Mouse (Mus musculus): Measurements from ENCODE around the gene Vax2. TPM values are rescaled to one million over a fixed set of nuclear protein-coding genes. Genes with fewer than 3 reads are reported as not detected.

The Vax2 gene
- not detected in 2 replicates for polyA plus RNA-seq (2014; fragmentation: Nextera tagmentation; extraction: Ambion mirVana)

GRCm38 (mm10) chr6:83711067-83711675 lies at the start of gene Vax2:
Vax2 (plus strand) TSS chr6:83711264.
- H3K4me1 ChIP-seq (ENCODE audit: control insufficient read depth, insufficient read depth, low read length) = peaks cover 7% of the 10 kb centered on the region; the same call in 1 of the 2 replicates
- peaks cover 93% of the 10 kb centered on the region for H3K27me3 ChIP-seq (ENCODE audit: control insufficient read depth, insufficient read depth, low read length)
- peak within 1 kb of the TSS; percentile 34 for H3K4me2 ChIP-seq (ENCODE audit: low read depth, low read length)
- H3K4me3 ChIP-seq (ENCODE audit: low read depth, low read length) = peak within 1 kb of the TSS; percentile 22
- H3K9me3 ChIP-seq (ENCODE audit: control insufficient read depth, low read length) = no peaks in the 10 kb centered on the region
- ATAC-seq (ENCODE audit: low read depth) = peak; percentile 75; the same call in 1 of the 2 replicates
- WGBS = under 1% methylated on average over 41 of the region's 46 CpGs
- H3K27ac ChIP-seq (ENCODE audit: low read depth, low read length) = no peak within 1 kb of the TSS
- no peak within 1 kb of the TSS for H3K9ac ChIP-seq (replicated peaks; ENCODE audit: low read depth, low read length)
- H3K36me3 ChIP-seq (ENCODE audit: control insufficient read depth, insufficient read depth, low read length) = no peaks in the 10 kb centered on the region

- H3K4me1 ChIP-seq (ENCODE audit: control insufficient read depth, insufficient read depth, low read length) = no peaks in the 10 kb centered on the region
- H3K27me3 ChIP-seq (ENCODE audit: control insufficient read depth, insufficient read depth, low read length) = no peaks in the 10 kb centered on the region
- H3K27ac ChIP-seq (ENCODE audit: low read depth, low read length) = no peak overlapping the region
- no peak overlapping the region for H3K9ac ChIP-seq (replicated peaks; ENCODE audit: low read depth, low read length)
- no peaks in the 10 kb centered on the region for H3K36me3 ChIP-seq (ENCODE audit: control insufficient read depth, insufficient read depth, low read length)
- H3K9me3 ChIP-seq (ENCODE audit: control insufficient read depth, low read length) = no peaks in the 10 kb centered on the region
- ATAC-seq (ENCODE audit: low read depth) = no peak
- H3K4me2 ChIP-seq (ENCODE audit: low read depth, low read length) = no peak overlapping the region
- WGBS = 85% methylated on average over 2 of the region's 2 CpGs
- H3K4me3 ChIP-seq (ENCODE audit: low read depth, low read length) = no peak overlapping the region
Measured at GRCm38 (mm10) chr6:83665009-83665408, 46.1 kb upstream of the Vax2 start.

- H3K36me3 ChIP-seq (ENCODE audit: control insufficient read depth, insufficient read depth, low read length) = no peaks in the 10 kb centered on the region
- H3K4me2 ChIP-seq (ENCODE audit: low read depth, low read length) = no peak overlapping the region
- H3K9me3 ChIP-seq (ENCODE audit: control insufficient read depth, low read length) = no peaks in the 10 kb centered on the region
- 5% methylated on average over 4 of the region's 4 CpGs for WGBS
- H3K4me1 ChIP-seq (ENCODE audit: control insufficient read depth, insufficient read depth, low read length) = no peaks in the 10 kb centered on the region
- no peak overlapping the region for H3K27ac ChIP-seq (ENCODE audit: low read depth, low read length)
- no peaks in the 10 kb centered on the region for H3K27me3 ChIP-seq (ENCODE audit: control insufficient read depth, insufficient read depth, low read length)
- peak; percentile 56; the same call in 1 of the 2 replicates for ATAC-seq (ENCODE audit: low read depth)
- H3K4me3 ChIP-seq (ENCODE audit: low read depth, low read length) = no peak overlapping the region
- H3K9ac ChIP-seq (replicated peaks; ENCODE audit: low read depth, low read length) = no peak overlapping the region
Measured at GRCm38 (mm10) chr6:83673395-83673794, 37.7 kb upstream of the Vax2 start.

- no peak within 1 kb of the TSS for H3K4me3 ChIP-seq (ENCODE audit: low read depth, low read length)
- H3K27me3 ChIP-seq (ENCODE audit: control insufficient read depth, insufficient read depth, low read length) = no peaks in the 10 kb centered on the region
- no peaks in the 10 kb centered on the region for H3K36me3 ChIP-seq (ENCODE audit: control insufficient read depth, insufficient read depth, low read length)
- 71% methylated on average over 4 of the region's 4 CpGs for WGBS
- no peak within 1 kb of the TSS for H3K27ac ChIP-seq (ENCODE audit: low read depth, low read length)
- H3K4me1 ChIP-seq (ENCODE audit: control insufficient read depth, insufficient read depth, low read length) = no peaks in the 10 kb centered on the region
- no peaks in the 10 kb centered on the region for H3K9me3 ChIP-seq (ENCODE audit: control insufficient read depth, low read length)
- no peak within 1 kb of the TSS for H3K9ac ChIP-seq (replicated peaks; ENCODE audit: low read depth, low read length)
- H3K4me2 ChIP-seq (ENCODE audit: low read depth, low read length) = no peak within 1 kb of the TSS
- no peak for ATAC-seq (ENCODE audit: low read depth)
Measured at GRCm38 (mm10) chr6:83677757-83678156, 33.3 kb upstream of the Vax2 start, which contains the start of gene Cd207. Cd207 (minus strand) TSS chr6:83677857.

- 79% methylated on average over 4 of the region's 4 CpGs for WGBS
- Histone ChIP-seq H3K9me3 (ENCODE audit: control insufficient read depth, low read length) (no peaks in the 10 kb centered on the region), H3K27me3 (ENCODE audit: control insufficient read depth, insufficient read depth, low read length) (peaks cover 24% of the 10 kb centered on the region), H3K4me1 (ENCODE audit: control insufficient read depth, insufficient read depth, low read length) (no peaks in the 10 kb centered on the region), H3K9ac (replicated peaks; ENCODE audit: low read depth, low read length) (no peak overlapping the region), H3K27ac (ENCODE audit: low read depth, low read length) (no peak overlapping the region), H3K4me3 (ENCODE audit: low read depth, low read length) (no peak overlapping the region), H3K4me2 (ENCODE audit: low read depth, low read length) (no peak overlapping the region), H3K36me3 (ENCODE audit: control insufficient read depth, insufficient read depth, low read length) (no peaks in the 10 kb centered on the region)
- ATAC-seq (ENCODE audit: low read depth) = no peak
Measured at GRCm38 (mm10) chr6:83689374-83689773, 21.7 kb upstream of the Vax2 start.

GRCm38 (mm10) chr6:83690277-83690676 lies 20.8 kb upstream of the Vax2 start:
- no peak overlapping the region for H3K4me2 ChIP-seq (ENCODE audit: low read depth, low read length)
- H3K27me3 ChIP-seq (ENCODE audit: control insufficient read depth, insufficient read depth, low read length) = peaks cover 32% of the 10 kb centered on the region
- H3K4me1 ChIP-seq (ENCODE audit: control insufficient read depth, insufficient read depth, low read length) = no peaks in the 10 kb centered on the region
- no peaks in the 10 kb centered on the region for H3K36me3 ChIP-seq (ENCODE audit: control insufficient read depth, insufficient read depth, low read length)
- no peaks in the 10 kb centered on the region for H3K9me3 ChIP-seq (ENCODE audit: control insufficient read depth, low read length)
- no peak overlapping the region for H3K27ac ChIP-seq (ENCODE audit: low read depth, low read length)
- no peak overlapping the region for H3K9ac ChIP-seq (replicated peaks; ENCODE audit: low read depth, low read length)
- H3K4me3 ChIP-seq (ENCODE audit: low read depth, low read length) = no peak overlapping the region
- WGBS = 21% methylated on average over 4 of the region's 5 CpGs
- ATAC-seq (ENCODE audit: low read depth) = no peak

GRCm38 (mm10) chr6:83690936-83691335 lies 20.1 kb upstream of the Vax2 start:
- Histone ChIP-seq H3K9me3 (ENCODE audit: control insufficient read depth, low read length) (no peaks in the 10 kb centered on the region), H3K9ac (replicated peaks; ENCODE audit: low read depth, low read length) (no peak overlapping the region), H3K4me2 (ENCODE audit: low read depth, low read length) (no peak overlapping the region), H3K27ac (ENCODE audit: low read depth, low read length) (no peak overlapping the region), H3K27me3 (ENCODE audit: control insufficient read depth, insufficient read depth, low read length) (peaks cover 38% of the 10 kb centered on the region), H3K4me1 (ENCODE audit: control insufficient read depth, insufficient read depth, low read length) (no peaks in the 10 kb centered on the region), H3K4me3 (ENCODE audit: low read depth, low read length) (no peak overlapping the region), H3K36me3 (ENCODE audit: control insufficient read depth, insufficient read depth, low read length) (no peaks in the 10 kb centered on the region)
- 62% methylated on average over 2 of the region's 2 CpGs for WGBS
- no peak for ATAC-seq (ENCODE audit: low read depth)

GRCm38 (mm10) chr6:83692962-83693361 lies 18.1 kb upstream of the Vax2 start:
- peaks cover 56% of the 10 kb centered on the region for H3K27me3 ChIP-seq (ENCODE audit: control insufficient read depth, insufficient read depth, low read length)
- H3K27ac ChIP-seq (ENCODE audit: low read depth, low read length) = no peak overlapping the region
- H3K4me2 ChIP-seq (ENCODE audit: low read depth, low read length) = no peak overlapping the region
- H3K4me1 ChIP-seq (ENCODE audit: control insufficient read depth, insufficient read depth, low read length) = no peaks in the 10 kb centered on the region
- WGBS = under 1% methylated on average over 12 of the region's 12 CpGs
- no peak for ATAC-seq (ENCODE audit: low read depth)
- no peak overlapping the region for H3K4me3 ChIP-seq (ENCODE audit: low read depth, low read length)
- no peaks in the 10 kb centered on the region for H3K9me3 ChIP-seq (ENCODE audit: control insufficient read depth, low read length)
- H3K36me3 ChIP-seq (ENCODE audit: control insufficient read depth, insufficient read depth, low read length) = no peaks in the 10 kb centered on the region
- no peak overlapping the region for H3K9ac ChIP-seq (replicated peaks; ENCODE audit: low read depth, low read length)

- Histone ChIP-seq H3K4me3 (ENCODE audit: low read depth, low read length) (no peak overlapping the region), H3K27ac (ENCODE audit: low read depth, low read length) (no peak overlapping the region), H3K9me3 (ENCODE audit: control insufficient read depth, low read length) (no peaks in the 10 kb centered on the region), H3K4me1 (ENCODE audit: control insufficient read depth, insufficient read depth, low read length) (no peaks in the 10 kb centered on the region), H3K36me3 (ENCODE audit: control insufficient read depth, insufficient read depth, low read length) (no peaks in the 10 kb centered on the region), H3K9ac (replicated peaks; ENCODE audit: low read depth, low read length) (no peak overlapping the region), H3K27me3 (ENCODE audit: control insufficient read depth, insufficient read depth, low read length) (peaks cover 65% of the 10 kb centered on the region), H3K4me2 (ENCODE audit: low read depth, low read length) (no peak overlapping the region)
- 0% methylated on average over 9 of the region's 9 CpGs for WGBS
- ATAC-seq (ENCODE audit: low read depth) = no peak
Measured at GRCm38 (mm10) chr6:83693835-83694234, 17.2 kb upstream of the Vax2 start.

Data from neural tube, embryonic 14.5 days (tissue).